Mouse (Mus musculus): ENCODE data around the gene Acot9. TPM values are rescaled to one million over a fixed set of nuclear protein-coding genes. Genes with fewer than 3 reads are reported as not detected.

The Acot9 gene
- 38.2 and 39.5 TPM in 2 replicates for polyA plus RNA-seq (2015; fragmentation: Nextera tagmentation; extraction: Ambion mirVana)

DNA sequence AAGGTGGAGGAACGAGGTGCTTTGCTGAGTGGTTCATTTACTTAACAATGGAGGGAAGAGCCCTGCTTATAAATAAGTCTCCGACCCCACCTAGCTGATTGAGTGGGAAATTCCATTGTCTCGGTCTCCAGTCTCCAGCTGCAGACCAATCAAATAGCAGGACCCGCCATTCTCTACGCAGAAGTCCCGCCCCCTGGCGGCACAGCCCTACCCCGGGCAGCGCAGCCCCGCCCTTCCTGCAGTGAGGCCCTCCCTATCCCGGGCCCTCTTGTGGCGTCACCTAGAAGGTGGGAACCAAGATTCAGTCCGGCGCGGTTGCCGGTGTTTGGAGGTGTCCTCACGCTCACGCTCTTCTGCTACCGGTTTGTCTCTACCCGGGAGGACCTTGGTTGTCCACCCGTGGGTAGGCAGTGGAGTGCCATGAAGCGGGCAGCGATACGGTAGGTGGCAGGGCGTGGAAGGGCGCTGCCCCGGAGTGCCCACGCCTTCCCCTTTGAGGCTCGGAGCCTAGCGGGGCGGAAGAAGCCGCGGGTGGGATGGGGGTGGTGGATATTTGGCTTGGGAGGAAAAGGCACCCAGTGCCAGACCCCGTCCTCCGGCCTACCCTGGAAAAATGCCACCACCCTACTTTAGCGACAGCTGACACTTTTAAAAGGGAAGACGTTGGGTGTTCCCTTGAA, at the start of gene Acot9:
Gene Acot9 (plus strand): TSS at position 209 of the 680 bp plus-strand sequence.
- Histone ChIP-seq H3K4me2 (ENCODE audit: low read depth, low read length) (peak within 1 kb of the TSS; percentile 46), H3K36me3 (ENCODE audit: control insufficient read depth, insufficient read depth, low read length) (no peaks in the 10 kb centered on the region), H3K9ac (ENCODE audit: low read length) (peak within 1 kb of the TSS; percentile 80), H3K9me3 (replicated peaks; ENCODE audit: control insufficient read depth, low read length) (no peaks in the 10 kb centered on the region), H3K4me3 (replicated peaks; ENCODE audit: low read length) (peak within 1 kb of the TSS; percentile 64), H3K27me3 (ENCODE audit: control insufficient read depth, insufficient read depth, low read length) (no peaks in the 10 kb centered on the region), H3K4me1 (ENCODE audit: control insufficient read depth, insufficient read depth, low read length) (no peaks in the 10 kb centered on the region), H3K27ac (ENCODE audit: low read length) (peak within 1 kb of the TSS; percentile 81)
- 18% methylated on average over 37 of the region's 37 CpGs for WGBS
- ATAC-seq (ENCODE audit: insufficient read depth, low FRiP score), result peak; percentile 98

DNA sequence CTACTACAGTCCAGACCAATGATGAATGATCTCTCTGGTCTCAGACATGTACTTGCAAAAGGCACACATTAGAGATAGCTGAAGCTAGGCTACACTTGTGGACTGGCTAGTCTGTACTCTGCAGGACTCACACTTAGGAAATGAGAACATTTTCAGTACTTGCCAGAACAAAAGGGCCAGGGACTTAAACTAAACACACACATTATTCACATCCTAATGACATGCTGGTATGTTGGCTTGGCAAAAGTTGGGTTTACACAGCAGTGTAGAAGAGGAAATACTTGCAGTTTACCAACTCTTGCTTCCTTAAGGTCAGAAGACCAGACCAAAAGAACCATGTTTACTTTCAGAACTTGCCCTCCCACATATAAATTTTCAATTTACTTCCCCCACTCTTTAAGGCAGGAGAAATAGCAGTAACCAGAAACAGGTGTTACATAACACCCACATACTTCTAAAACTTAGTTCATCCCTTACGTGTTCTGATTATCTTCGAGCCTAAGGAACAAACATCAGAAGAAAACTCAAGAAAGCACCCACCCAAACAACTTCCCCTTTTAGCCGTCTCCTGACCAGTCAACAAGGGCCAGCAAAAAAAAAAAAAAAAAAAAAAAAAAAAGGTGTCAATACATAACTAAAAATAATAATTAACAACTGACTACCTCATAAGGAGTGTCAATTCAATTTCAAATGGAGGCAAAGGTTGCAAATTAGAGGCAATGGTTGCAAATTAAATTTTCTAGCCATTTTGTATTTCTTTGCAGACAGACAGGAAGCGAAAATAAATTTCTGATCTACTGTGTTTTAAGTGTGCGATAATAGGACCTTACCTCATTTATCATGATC, 47.7 kb upstream of the Acot9 start:
- 79% methylated on average over 5 of the region's 5 CpGs for WGBS

GRCm38 (mm10) chrX:155215501-155216248, 46.6 kb upstream of the Acot9 start:
- Histone ChIP-seq H3K9ac (ENCODE audit: low read length) (peak overlapping the region; percentile 76), H3K27ac (ENCODE audit: low read length) (peak overlapping the region; percentile 66), H3K4me3 (replicated peaks; ENCODE audit: low read length) (peak overlapping the region; percentile 67), H3K4me2 (ENCODE audit: low read depth, low read length) (peak overlapping the region; percentile 50), H3K4me1 (ENCODE audit: control insufficient read depth, insufficient read depth, low read length) (no peaks in the 10 kb centered on the region), H3K27me3 (ENCODE audit: control insufficient read depth, insufficient read depth, low read length) (no peaks in the 10 kb centered on the region), H3K36me3 (ENCODE audit: control insufficient read depth, insufficient read depth, low read length) (no peaks in the 10 kb centered on the region), H3K9me3 (replicated peaks; ENCODE audit: control insufficient read depth, low read length) (no peaks in the 10 kb centered on the region)
- WGBS, result 22% methylated on average over 21 of the region's 24 CpGs
- ATAC-seq (ENCODE audit: insufficient read depth, low FRiP score), result peak; percentile 64; the same call in 1 of the 2 replicates

More for the DNA sequence above, 47.7 kb upstream of the Acot9 start:
- Histone ChIP-seq H3K4me1 (ENCODE audit: control insufficient read depth, insufficient read depth, low read length) (no peaks in the 10 kb centered on the region), H3K4me2 (ENCODE audit: low read depth, low read length) (peak overlapping the region; percentile 50; the same call in 1 of the 2 replicates), H3K27me3 (ENCODE audit: control insufficient read depth, insufficient read depth, low read length) (no peaks in the 10 kb centered on the region), H3K9me3 (replicated peaks; ENCODE audit: control insufficient read depth, low read length) (no peaks in the 10 kb centered on the region), H3K27ac (ENCODE audit: low read length) (0 out of 2 replicates have a peak overlapping the region, but pooled peaks have one; percentile 18), H3K4me3 (replicated peaks; ENCODE audit: low read length) (peak overlapping the region; percentile 67), H3K9ac (ENCODE audit: low read length) (no peak overlapping the region), H3K36me3 (ENCODE audit: control insufficient read depth, insufficient read depth, low read length) (no peaks in the 10 kb centered on the region)
- peak; percentile 37; the same call in 1 of the 2 replicates for ATAC-seq (ENCODE audit: insufficient read depth, low FRiP score)

DNA sequence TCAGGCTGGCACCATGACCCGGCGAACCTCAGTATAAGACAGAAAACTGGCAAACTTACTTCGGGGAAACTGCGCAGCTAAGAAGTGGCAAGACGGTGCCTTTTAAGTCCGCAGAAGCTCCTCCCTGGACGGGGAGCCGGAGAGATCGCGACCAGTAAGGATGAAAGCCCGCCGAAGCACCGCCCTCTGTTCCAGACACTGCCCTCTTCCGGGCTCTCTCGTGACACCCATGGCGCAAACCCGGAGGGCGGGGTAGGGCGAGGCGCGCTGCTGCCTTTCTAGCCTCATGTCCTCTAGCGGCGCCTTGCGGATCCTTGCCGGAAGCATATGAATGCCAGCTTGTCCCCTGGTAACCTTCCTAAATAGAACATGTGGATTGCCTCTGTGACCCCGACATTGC, 46.0 kb upstream of the Acot9 start, which contains the start of gene Sat1:
Gene Sat1 (minus strand): TSS at position 179 of the 400 bp plus-strand sequence.
- H3K9ac ChIP-seq (ENCODE audit: low read length), result peak within 1 kb of the TSS; percentile 76
- peak within 1 kb of the TSS; percentile 50 for H3K4me2 ChIP-seq (ENCODE audit: low read depth, low read length)
- peak within 1 kb of the TSS; percentile 66 for H3K27ac ChIP-seq (ENCODE audit: low read length)
- H3K4me1 ChIP-seq (ENCODE audit: control insufficient read depth, insufficient read depth, low read length), result no peaks in the 10 kb centered on the region
- peak within 1 kb of the TSS; percentile 67 for H3K4me3 ChIP-seq (replicated peaks; ENCODE audit: low read length)
- peak; percentile 97 for ATAC-seq (ENCODE audit: insufficient read depth, low FRiP score)
- H3K9me3 ChIP-seq (replicated peaks; ENCODE audit: control insufficient read depth, low read length), result no peaks in the 10 kb centered on the region
- H3K36me3 ChIP-seq (ENCODE audit: control insufficient read depth, insufficient read depth, low read length), result no peaks in the 10 kb centered on the region
- 9% methylated on average over 26 of the region's 26 CpGs for WGBS
- H3K27me3 ChIP-seq (ENCODE audit: control insufficient read depth, insufficient read depth, low read length), result no peaks in the 10 kb centered on the region

GRCm38 (mm10) chrX:155218277-155218676, 44.0 kb upstream of the Acot9 start:
- no peak overlapping the region for H3K4me3 ChIP-seq (replicated peaks; ENCODE audit: low read length)
- no peak overlapping the region for H3K27ac ChIP-seq (ENCODE audit: low read length)
- 52% methylated on average over 2 of the region's 2 CpGs for WGBS
- no peak overlapping the region for H3K9ac ChIP-seq (ENCODE audit: low read length)
- no peaks in the 10 kb centered on the region for H3K27me3 ChIP-seq (ENCODE audit: control insufficient read depth, insufficient read depth, low read length)
- H3K9me3 ChIP-seq (replicated peaks; ENCODE audit: control insufficient read depth, low read length), result no peaks in the 10 kb centered on the region
- no peak for ATAC-seq (ENCODE audit: insufficient read depth, low FRiP score)
- H3K4me2 ChIP-seq (ENCODE audit: low read depth, low read length), result no peak overlapping the region
- H3K36me3 ChIP-seq (ENCODE audit: control insufficient read depth, insufficient read depth, low read length), result no peaks in the 10 kb centered on the region
- no peaks in the 10 kb centered on the region for H3K4me1 ChIP-seq (ENCODE audit: control insufficient read depth, insufficient read depth, low read length)

GRCm38 (mm10) chrX:155256856-155257255, 5.4 kb upstream of the Acot9 start:
- no peaks in the 10 kb centered on the region for H3K27me3 ChIP-seq (ENCODE audit: control insufficient read depth, insufficient read depth, low read length)
- no peak overlapping the region for H3K27ac ChIP-seq (ENCODE audit: low read length)
- ATAC-seq (ENCODE audit: insufficient read depth, low FRiP score), result no peak
- no peaks in the 10 kb centered on the region for H3K9me3 ChIP-seq (replicated peaks; ENCODE audit: control insufficient read depth, low read length)
- H3K36me3 ChIP-seq (ENCODE audit: control insufficient read depth, insufficient read depth, low read length), result no peaks in the 10 kb centered on the region
- no peak overlapping the region for H3K9ac ChIP-seq (ENCODE audit: low read length)
- no peaks in the 10 kb centered on the region for H3K4me1 ChIP-seq (ENCODE audit: control insufficient read depth, insufficient read depth, low read length)
- H3K4me3 ChIP-seq (replicated peaks; ENCODE audit: low read length), result no peak overlapping the region
- no peak overlapping the region for H3K4me2 ChIP-seq (ENCODE audit: low read depth, low read length)

- 18% methylated on average over 1 of the region's 1 CpGs for WGBS
- peak overlapping the region; percentile 64 for H3K4me3 ChIP-seq (replicated peaks; ENCODE audit: low read length)
- no peak for ATAC-seq (ENCODE audit: insufficient read depth, low FRiP score)
- H3K4me2 ChIP-seq (ENCODE audit: low read depth, low read length), result peak overlapping the region; percentile 46
- peak overlapping the region; percentile 80 for H3K9ac ChIP-seq (ENCODE audit: low read length)
- no peaks in the 10 kb centered on the region for H3K27me3 ChIP-seq (ENCODE audit: control insufficient read depth, insufficient read depth, low read length)
- H3K36me3 ChIP-seq (ENCODE audit: control insufficient read depth, insufficient read depth, low read length), result no peaks in the 10 kb centered on the region
- no peaks in the 10 kb centered on the region for H3K4me1 ChIP-seq (ENCODE audit: control insufficient read depth, insufficient read depth, low read length)
- H3K9me3 ChIP-seq (replicated peaks; ENCODE audit: control insufficient read depth, low read length), result no peaks in the 10 kb centered on the region
- no peak overlapping the region; the same call in 1 of the 2 replicates for H3K27ac ChIP-seq (ENCODE audit: low read length)
These were observed 641 bp downstream of the Acot9 start for GRCm38 (mm10) chrX:155262915-155263252.

DNA sequence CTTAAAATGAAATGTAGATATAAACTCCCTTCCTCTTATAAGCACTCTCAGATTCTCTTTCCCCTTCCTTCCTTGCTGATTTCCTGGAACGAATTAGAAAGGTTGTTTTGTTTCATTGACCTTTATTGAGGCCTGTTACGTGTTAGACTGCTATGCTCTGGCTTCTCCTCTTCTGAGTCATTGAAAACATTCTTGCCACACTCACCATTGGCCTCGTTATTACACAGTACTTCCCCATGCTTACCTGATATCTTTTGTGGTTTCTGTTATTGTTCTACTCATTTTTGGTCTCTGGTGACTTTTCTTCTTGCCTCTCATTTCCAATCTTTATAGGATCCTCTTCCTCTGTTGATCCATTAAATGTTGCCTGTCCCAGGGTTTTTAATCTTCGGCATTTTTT, 16.2 kb downstream of the Acot9 start:
- H3K36me3 ChIP-seq (ENCODE audit: control insufficient read depth, insufficient read depth, low read length), result 0 out of 2 replicates have a peak, but pooled peaks cover 2% of the 10 kb centered on the region
- H3K4me2 ChIP-seq (ENCODE audit: low read depth, low read length), result no peak overlapping the region
- 78% methylated on average over 4 of the region's 4 CpGs for WGBS
- H3K27ac ChIP-seq (ENCODE audit: low read length), result no peak overlapping the region
- no peak overlapping the region for H3K9ac ChIP-seq (ENCODE audit: low read length)
- no peak for ATAC-seq (ENCODE audit: insufficient read depth, low FRiP score)
- H3K4me3 ChIP-seq (replicated peaks; ENCODE audit: low read length), result no peak overlapping the region
- H3K9me3 ChIP-seq (replicated peaks; ENCODE audit: control insufficient read depth, low read length), result no peaks in the 10 kb centered on the region
- H3K27me3 ChIP-seq (ENCODE audit: control insufficient read depth, insufficient read depth, low read length), result no peaks in the 10 kb centered on the region
- no peaks in the 10 kb centered on the region for H3K4me1 ChIP-seq (ENCODE audit: control insufficient read depth, insufficient read depth, low read length)

All from stomach, embryonic 16.5 days (tissue).